Mouse (Mus musculus) kidney, postnatal 0 days (tissue): ENCODE data around the gene Zfp81. TPM values are rescaled to one million over a fixed set of nuclear protein-coding genes. Genes with fewer than 3 reads are reported as not detected.

Experiments used
- polyA plus RNA-seq: library from polyadenylated mRNA; unstranded; fragments of >200 nt; fragmentation: Nextera tagmentation; extraction: Ambion mirVana; gene quantifications from 2 replicates; pipeline ENCODE4 v1.2.1, GENCODE M21; 2015

The Zfp81 gene
- polyA plus RNA-seq, 1 experiment from 2014 or later, result 9.6 TPM

Other genes with a start within 250 kb of the Zfp81 start
- not detected in 2 replicates for gene Morc2b, start 219.2 kb downstream of the Zfp81 start, polyA plus RNA-seq
- not detected in 2 replicates for gene Olfr55, start 190.4 kb downstream of the Zfp81 start, polyA plus RNA-seq
- not detected in 2 replicates for gene Olfr239, start 167.6 kb downstream of the Zfp81 start, polyA plus RNA-seq
- not detected in 2 replicates for gene Olfr1564, start 137.2 kb downstream of the Zfp81 start, polyA plus RNA-seq
- 12.7 and 15.0 TPM in 2 replicates for gene Zfp955a, start 103.7 kb downstream of the Zfp81 start, polyA plus RNA-seq
- 0.01 and 0.03 TPM in 2 replicates for gene Olfr63, start 94.2 kb downstream of the Zfp81 start, polyA plus RNA-seq
- 8.6 and 11.9 TPM in 2 replicates for gene Zfp955b, start 69.3 kb downstream of the Zfp81 start, polyA plus RNA-seq
- 11.4 and 12.6 TPM in 2 replicates for gene Zfp101, start 35.8 kb upstream of the Zfp81 start, polyA plus RNA-seq
- not detected in 2 replicates for gene Actl9, start 74.0 kb upstream of the Zfp81 start, polyA plus RNA-seq
- 28.3 and 32.1 TPM in 2 replicates for gene Adamts10, start 165.3 kb upstream of the Zfp81 start, polyA plus RNA-seq
- 1.4 and 1.5 TPM in 2 replicates for gene Myo1f, start 196.8 kb upstream of the Zfp81 start, polyA plus RNA-seq